Mouse (Mus musculus) c-Kit-positive CD71-negative TER-119-negative erythroid progenitor cells, embryonic 14.5 days (primary cell): ENCODE measurements around the gene Pcnt.

ENCODE experiments used
- DNase-seq: peaks from one replicate; pipeline ENCODE4 v3.0.0-alpha.2; 2013; ENCODE audit warnings: low read depth

Gene Pcnt

GRCm38 (mm10) chr10:76316194-76316593, 126.4 kb downstream of the Pcnt start:
- no peak for DNase-seq

- peak; percentile 32 for DNase-seq
These were observed 135.8 kb downstream of the Pcnt start for GRCm38 (mm10) chr10:76306738-76307137.
